Mouse (Mus musculus) MEL (cell line): Measurements from ENCODE around the gene Atp2a2. TPM values are rescaled to one million over a fixed set of nuclear protein-coding genes. Genes with fewer than 3 reads are reported as not detected.

Experiments
- DNase-seq: peaks from one replicate; pipeline ENCODE4 v3.0.0; 2011; ENCODE audit warnings: low read depth, low spot score
- H3K27ac ChIP-seq: 2 replicates; pipeline ENCODE4 v1.5.1; 2012; ENCODE audit warnings: low read depth, mild to moderate bottlenecking, control low read depth, low read length, moderate library complexity; ENCODE audit not compliant: control insufficient read depth
- H3K27me3 ChIP-seq, 2 experiments: fragments of 150-350 bp in 1 of 2; sonication (generic) in 1 of 2; 2 replicates each; pipeline ENCODE4 v1.6.1; 2012; ENCODE audit warnings: low read length in 2 of 2, mild to moderate bottlenecking in 2 of 2, improper control_type of control experiment in 1 of 2, moderate library complexity in 1 of 2; ENCODE audit not compliant: insufficient read depth in 2 of 2, control insufficient read depth in 1 of 2
- H3K36me3 ChIP-seq, 2 experiments: 2 replicates each; pipeline ENCODE4 v1.6.1; 2012 to 2014; ENCODE audit warnings: low read length in 2 of 2, improper control_type of control experiment in 1 of 2, inconsistent platforms in 1 of 2, mild to moderate bottlenecking in 1 of 2; ENCODE audit not compliant: insufficient read depth in 2 of 2, control insufficient read depth in 1 of 2
- H3K4me1 ChIP-seq, 2 experiments: fragments of 150-350 bp in 1 of 2; sonication (generic) in 1 of 2; 2 replicates each; pipeline ENCODE4 v1.6.1; 2012; ENCODE audit warnings: low read length in 2 of 2, improper control_type of control experiment in 1 of 2, mild to moderate bottlenecking in 1 of 2; ENCODE audit not compliant: insufficient read depth in 2 of 2, control insufficient read depth in 1 of 2
- H3K4me3 ChIP-seq, 2 experiments: fragments of 150-350 bp in 1 of 2; sonication (generic) in 1 of 2; 2 replicates each; pipeline ENCODE4 v1.5.1; 2012; ENCODE audit warnings: low read depth in 2 of 2, low read length in 2 of 2, mild to moderate bottlenecking in 2 of 2, moderate library complexity in 2 of 2, control low read depth in 1 of 2, improper control_type of control experiment in 1 of 2; ENCODE audit not compliant: control insufficient read depth in 1 of 2, insufficient read depth in 1 of 2
- H3K79me2 ChIP-seq: 2 replicates; pipeline ENCODE4 v1.6.1; 2012; ENCODE audit warnings: mild to moderate bottlenecking, low read length, moderate library complexity; ENCODE audit not compliant: control insufficient read depth, poor library complexity, insufficient read depth
- H3K9ac ChIP-seq: 2 replicates; pipeline ENCODE4 v1.6.1; 2012; ENCODE audit warnings: low read depth, mild to moderate bottlenecking, control low read depth, low read length, moderate library complexity; ENCODE audit not compliant: control insufficient read depth, poor library complexity, severe bottlenecking
- H3K9me3 ChIP-seq: fragments of 150-350 bp; sonication (generic); replicated peaks from 2 replicates; pipeline ENCODE4 v1.6.1; 2012; ENCODE audit warnings: mild to moderate bottlenecking, low read length, improper control_type of control experiment, moderate library complexity; ENCODE audit not compliant: insufficient read depth
- CHD1 ChIP-seq: IDR thresholded peaks from 2 replicates; pipeline ENCODE4 v1.6.1; 2012; ENCODE audit warnings: low read depth, mild to moderate bottlenecking, inconsistent platforms, low read length, improper control_type of control experiment
- CTCF ChIP-seq, 3 experiments: IDR thresholded peaks in 2 of 3; conservative IDR thresholded peaks in 1 of 3; 2 replicates each; pipeline ENCODE4 v1.5.1; 2011 to 2012; ENCODE audit warnings: low read length in 3 of 3, low read depth in 2 of 3, mild to moderate bottlenecking in 2 of 3, improper control_type of control experiment in 1 of 3, inconsistent platforms in 1 of 3, mixed read lengths in 1 of 3, moderate library complexity in 1 of 3; ENCODE audit not compliant: control insufficient read depth in 1 of 3, insufficient read depth in 1 of 3, poor library complexity in 1 of 3, severe bottlenecking in 1 of 3
- E2F4 ChIP-seq: IDR thresholded peaks from 2 replicates; pipeline ENCODE4 v1.6.1; 2011; ENCODE audit warnings: low read depth, low read length, improper control_type of control experiment, borderline replicate concordance
- HCFC1 ChIP-seq: IDR thresholded peaks from 2 replicates; pipeline ENCODE4 v1.6.1; 2012; ENCODE audit warnings: low read depth, mild to moderate bottlenecking, inconsistent platforms, low read length, improper control_type of control experiment, moderate library complexity
- MAFK ChIP-seq: IDR thresholded peaks from 2 replicates; pipeline ENCODE4 v1.6.1; 2011; ENCODE audit warnings: low read depth, mild to moderate bottlenecking, low read length, improper control_type of control experiment, borderline replicate concordance
- MAX ChIP-seq: IDR thresholded peaks from 2 replicates; pipeline ENCODE4 v1.6.1; 2011; ENCODE audit warnings: low read length, improper control_type of control experiment
- MXI1 ChIP-seq: IDR thresholded peaks from 2 replicates; pipeline ENCODE4 v1.6.1; 2011; ENCODE audit warnings: mild to moderate bottlenecking, low read depth, low read length, improper control_type of control experiment
- MYB ChIP-seq: IDR thresholded peaks from 2 replicates; pipeline ENCODE4 v1.6.1; 2011; ENCODE audit warnings: mild to moderate bottlenecking, low read depth, low read length, improper control_type of control experiment
- MYC ChIP-seq: IDR thresholded peaks from 2 replicates; pipeline ENCODE4 v1.6.1; 2011; ENCODE audit warnings: low read depth, mild to moderate bottlenecking, low read length, improper control_type of control experiment, moderate library complexity
- NELFE ChIP-seq: IDR thresholded peaks from 2 replicates; pipeline ENCODE4 v1.6.1; 2011; ENCODE audit warnings: low read depth, low read length, improper control_type of control experiment
- NRF1 ChIP-seq: IDR thresholded peaks from 2 replicates; pipeline ENCODE4 v1.6.1; 2014; ENCODE audit warnings: low read depth, mild to moderate bottlenecking, inconsistent platforms, low read length, improper control_type of control experiment, moderate library complexity; ENCODE audit not compliant: poor library complexity, insufficient read depth, severe bottlenecking
- RAD21 ChIP-seq: IDR thresholded peaks from 2 replicates; pipeline ENCODE4 v1.6.1; 2011; ENCODE audit warnings: mild to moderate bottlenecking, low read depth, low read length, improper control_type of control experiment
- RCOR1 ChIP-seq: IDR thresholded peaks from 2 replicates; pipeline ENCODE4 v1.6.1; 2012; ENCODE audit warnings: low read depth, mild to moderate bottlenecking, inconsistent platforms, low read length, improper control_type of control experiment
- SMC3 ChIP-seq: IDR thresholded peaks from 2 replicates; pipeline ENCODE4 v1.6.1; 2011; ENCODE audit warnings: low read depth, low read length, improper control_type of control experiment
- TBP ChIP-seq: IDR thresholded peaks from 2 replicates; pipeline ENCODE4 v1.8.0; 2011; ENCODE audit warnings: low read depth, low read length, improper control_type of control experiment
- TCF12 ChIP-seq: IDR thresholded peaks from 2 replicates; pipeline ENCODE4 v1.6.1; 2014; ENCODE audit warnings: low read depth, mild to moderate bottlenecking, inconsistent platforms, low read length, improper control_type of control experiment, moderate library complexity
- USF2 ChIP-seq, 2 experiments: IDR thresholded peaks; 2 replicates each; pipeline ENCODE4 v1.6.1; 2011 to 2012; ENCODE audit warnings: improper control_type of control experiment in 2 of 2, low read length in 2 of 2, borderline replicate concordance in 1 of 2, inconsistent platforms in 1 of 2, low read depth in 1 of 2, mild to moderate bottlenecking in 1 of 2; ENCODE audit not compliant: insufficient read depth in 1 of 2
- ZC3H11A ChIP-seq: IDR thresholded peaks from 2 replicates; pipeline ENCODE4 v1.6.1; 2012; ENCODE audit warnings: low read depth, mild to moderate bottlenecking, inconsistent platforms, low read length, improper control_type of control experiment
- ZNF384 ChIP-seq: IDR thresholded peaks from 2 replicates; pipeline ENCODE4 v1.6.1; 2012; ENCODE audit warnings: low read depth, mild to moderate bottlenecking, inconsistent platforms, low read length, improper control_type of control experiment
- polyA plus RNA-seq, 2 experiments: library from polyadenylated mRNA; stranded (reverse) in 1 of 2; unstranded in 1 of 2; fragments of >175 nt in 1 of 2; fragments of >200 nt in 1 of 2; gene quantifications; 2 replicates each; pipeline versions ENCODE4 v1.2.1 to v1.2.4; 2012; ENCODE audit warnings: low replicate concordance in 2 of 2, low read depth in 1 of 2; ENCODE audit not compliant: insufficient read length in 2 of 2, insufficient read depth in 1 of 2, missing spikeins in 1 of 2
- total RNA-seq: library from RNA; depleted of rRNA; stranded (reverse); fragments of 300-350 nt; gene quantifications from 2 replicates; pipeline ENCODE4 v1.2.3, GENCODE M21; 2012; rRNA removed

Gene Atp2a2
- total and polyA plus RNA-seq, 3 experiments: 117 to 199 (median 176) TPM

- H3K27me3 ChIP-seq: no peaks in the 10 kb centered on the region
- no peak overlapping the region for H3K9ac ChIP-seq
- no peaks in the 10 kb centered on the region for H3K9me3 ChIP-seq
- peaks cover 2 to 13% of the 10 kb centered on the region in 2 experiments; a peak in 2 of 4 replicates for H3K36me3 ChIP-seq
- no peak overlapping the region for H3K4me3 ChIP-seq
- H3K27ac ChIP-seq: no peak overlapping the region
- peaks cover 1% of the 10 kb centered on the region; the same call in 1 of the 2 replicates for H3K79me2 ChIP-seq
- no peaks in the 10 kb centered on the region for H3K4me1 ChIP-seq
- TF ChIP-seq MXI1: no peak
- TF ChIP-seq NRF1: no peak
- no peak for TF ChIP-seq E2F4
- no peak for TF ChIP-seq HCFC1
- TF ChIP-seq MAX: no peak
- TF ChIP-seq MYC: no peak
- TF ChIP-seq ZC3H11A: no peak
- TF ChIP-seq CTCF (IDR thresholded peaks at IDR 0.05 in 2 of 3, conservative IDR thresholded peaks at IDR 0.05 in 1 of 3; ENCODE audit: control insufficient read depth in 1 of 3, insufficient read depth in 1 of 3, low read depth in 2 of 3, low read length in 3 of 3, poor library complexity in 1 of 3, severe bottlenecking in 1 of 3): no peak
- no peak for TF ChIP-seq USF2 (IDR thresholded peaks at IDR 0.05; ENCODE audit: borderline replicate concordance in 1 of 2, insufficient read depth in 1 of 2, low read depth in 1 of 2, low read length in 2 of 2)
- no peak for TF ChIP-seq SMC3
- TF ChIP-seq MYB: no peak
- no peak for TF ChIP-seq RCOR1
- TF ChIP-seq MAFK: no peak
- TF ChIP-seq ZNF384: no peak
- no peak for TF ChIP-seq TCF12
- no peak for TF ChIP-seq NELFE
- TF ChIP-seq CHD1: no peak
- no peak for TF ChIP-seq TBP
- TF ChIP-seq RAD21: no peak
- no peak for DNase-seq
Measured at GRCm38 (mm10) chr5:122405537-122405936, 96.5 kb downstream of the Atp2a2 start.

Other genes with a start within 250 kb of the Atp2a2 start
- gene Tctn1, start 237.8 kb downstream of the Atp2a2 start, total RNA-seq: 2.5 and 3.8 TPM in 2 replicates
- gene Tctn1, start 237.8 kb downstream of the Atp2a2 start, polyA plus RNA-seq: 1 to 10 TPM in 1 of 2 experiments, not detected in 1; 6.0 TPM
- 16.0 and 17.3 TPM in 2 replicates for gene Pptc7, start 217.9 kb downstream of the Atp2a2 start, total RNA-seq
- 10 to 100 TPM in 1 of 2 experiments, not detected in 1; 22.3 TPM for gene Pptc7, start 217.9 kb downstream of the Atp2a2 start, polyA plus RNA-seq
- 7.3 and 9.1 TPM in 2 replicates for gene Rad9b, start 148.0 kb downstream of the Atp2a2 start, total RNA-seq
- 10 to 100 TPM in 1 of 2 experiments, not detected in 1; 11.1 TPM for gene Rad9b, start 148.0 kb downstream of the Atp2a2 start, polyA plus RNA-seq
- 91.9 and 92.1 TPM in 2 replicates for gene Vps29, start 147.9 kb downstream of the Atp2a2 start, total RNA-seq
- gene Vps29, start 147.9 kb downstream of the Atp2a2 start, polyA plus RNA-seq: 100 to 1,000 TPM; 101 to 424 TPM
- gene Gpn3, start 130.3 kb downstream of the Atp2a2 start, total RNA-seq: 81.1 and 85.6 TPM in 2 replicates
- 10 to 100 TPM in 1 of 2 experiments, not detected in 1; 89.9 TPM for gene Gpn3, start 130.3 kb downstream of the Atp2a2 start, polyA plus RNA-seq
- gene Fam216a, start 129.9 kb downstream of the Atp2a2 start, total RNA-seq: 68.9 and 73.8 TPM in 2 replicates
- 100 to 1,000 TPM in 1 of 2 experiments, not detected in 1; 100 TPM for gene Fam216a, start 129.9 kb downstream of the Atp2a2 start, polyA plus RNA-seq
- 406 and 433 TPM in 2 replicates for gene Arpc3, start 110.3 kb downstream of the Atp2a2 start, total RNA-seq
- 1,000 to 10,000 TPM in 1 of 2 experiments, 100 to 1,000 TPM in 1; 365 to 1,109 TPM for gene Arpc3, start 110.3 kb downstream of the Atp2a2 start, polyA plus RNA-seq
- 39.9 and 40.5 TPM in 2 replicates for gene Anapc7, start 80.5 kb downstream of the Atp2a2 start, total RNA-seq
- 10 to 100 TPM in 1 of 2 experiments, not detected in 1; 49.7 TPM for gene Anapc7, start 80.5 kb downstream of the Atp2a2 start, polyA plus RNA-seq
- 1.5 TPM in 2 replicates for gene Ift81, start 112.3 kb upstream of the Atp2a2 start, total RNA-seq
- 1 to 10 TPM in 1 of 2 experiments, not detected in 1; 1.9 TPM for gene Ift81, start 112.3 kb upstream of the Atp2a2 start, polyA plus RNA-seq
- gene P2rx7, start 141.7 kb upstream of the Atp2a2 start, total RNA-seq: 25.3 and 29.3 TPM in 2 replicates
- gene P2rx7, start 141.7 kb upstream of the Atp2a2 start, polyA plus RNA-seq: 100 to 1,000 TPM in 1 of 2 experiments, 10 to 100 TPM in 1; 40.8 to 254 TPM
- 14.7 and 15.2 TPM in 2 replicates for gene P2rx4, start 205.3 kb upstream of the Atp2a2 start, total RNA-seq
- 10 to 100 TPM in 1 of 2 experiments, not detected in 1; 30.9 TPM for gene P2rx4, start 205.3 kb upstream of the Atp2a2 start, polyA plus RNA-seq